Mouse (Mus musculus) granulocyte monocyte progenitor cell, adult 5-6 weeks (primary cell): ENCODE results near the gene Ahsg. TPM values are rescaled to one million over a fixed set of nuclear protein-coding genes. Genes with fewer than 3 reads are reported as not detected.

Source experiments
- ATAC-seq: replicated peaks from 2 replicates; pipeline ENCODE4 v1.8.0; 2016; ENCODE audit warnings: mild to moderate bottlenecking, moderate TSS enrichment, inconsistent platforms; ENCODE audit not compliant: poor library complexity, severe bottlenecking
- total RNA-seq, 2 experiments: library from RNA; stranded (forward) in 1 of 2; stranded (reverse) in 1 of 2; fragments of 200-712, 200-1000 nt in 1 of 2; fragments of >200 nt in 1 of 2; fragmentation: Nextera tagmentation in 1 of 2; gene quantifications; 2 replicates each; pipeline ENCODE4 v1.2.3; 2014 to 2017

The Ahsg gene
- total RNA-seq, 2 experiments from 2014 or later, result not detected

GRCm38 (mm10) chr16:22885356-22885755 lies 5.7 kb upstream of the Ahsg start:
- no peak for ATAC-seq

- no peak for ATAC-seq
Measured at GRCm38 (mm10) chr16:22886726-22887125, 4.4 kb upstream of the Ahsg start.

DNA sequence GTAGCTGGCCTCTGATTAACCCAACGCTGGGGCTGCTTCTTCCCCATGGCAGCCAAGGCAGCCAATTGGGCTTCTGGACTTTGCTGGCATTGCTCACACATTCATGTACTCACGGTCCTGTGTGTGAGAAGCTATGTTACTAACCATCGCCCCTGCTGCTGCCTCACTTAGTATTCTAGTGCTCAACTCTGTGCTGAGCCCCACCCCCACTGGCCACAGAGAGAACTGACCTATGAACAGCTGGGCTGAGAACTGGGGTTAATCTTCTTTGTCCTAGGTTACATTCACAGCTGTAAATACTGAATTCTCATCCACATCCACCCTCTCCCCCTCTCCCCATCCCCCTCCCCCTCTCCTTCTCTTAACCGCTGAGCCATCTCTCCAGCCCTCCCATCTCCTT lies 2.2 kb upstream of the Ahsg start:
- ATAC-seq, result no peak

GRCm38 (mm10) chr16:22889716-22890115 lies 1.4 kb upstream of the Ahsg start:
- ATAC-seq, result peak; percentile 25; the same call in 1 of the 2 replicates

DNA sequence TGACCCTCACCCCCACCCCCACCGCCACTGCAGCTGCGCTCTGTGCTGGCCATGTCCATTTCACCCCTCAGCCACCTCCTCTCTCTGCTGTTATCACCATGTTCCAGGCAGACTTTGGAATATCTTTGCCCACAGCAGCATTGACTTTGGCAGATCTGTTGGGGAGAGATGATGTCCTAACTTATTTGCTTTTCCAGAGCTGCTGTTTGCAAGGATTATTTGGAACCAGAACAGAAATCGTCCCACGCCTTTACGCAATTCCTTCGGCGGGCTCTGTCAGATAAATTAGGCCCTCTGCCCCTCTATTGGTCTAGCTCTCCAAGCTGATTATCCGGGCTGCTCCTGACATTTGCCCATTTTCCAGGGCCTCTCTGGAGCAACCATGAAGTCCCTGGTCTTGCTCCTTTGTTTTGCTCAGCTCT lies 667 bp downstream of the Ahsg start:
- ATAC-seq, result no peak

GRCm38 (mm10) chr16:22894095-22894494 lies 3.0 kb downstream of the Ahsg start:
- ATAC-seq, result no peak

GRCm38 (mm10) chr16:22896618-22897017 lies 5.5 kb downstream of the Ahsg start:
- no peak for ATAC-seq

DNA sequence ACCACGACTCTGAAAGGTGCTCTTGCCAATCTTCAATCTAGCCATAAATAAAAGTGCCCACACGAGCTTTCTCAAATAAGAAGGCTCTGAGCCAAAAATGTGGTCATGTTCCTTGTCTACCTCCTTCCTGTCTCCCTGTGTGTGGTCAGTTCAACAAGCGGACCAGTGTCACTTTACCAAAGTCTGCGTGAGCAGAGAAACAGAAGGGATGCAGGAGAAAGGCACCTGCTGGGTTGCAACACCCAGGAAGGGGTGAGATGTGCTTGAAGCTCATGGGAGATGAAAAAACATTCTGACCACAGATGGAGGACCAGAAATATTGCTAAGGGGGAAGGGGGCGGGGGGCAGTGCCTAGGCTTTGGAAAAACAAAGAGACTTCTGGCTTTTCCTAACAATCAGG lies 8.3 kb downstream of the Ahsg start:
- ATAC-seq, result 0 out of 2 replicates have a peak, but pooled peaks have one; percentile 14

DNA sequence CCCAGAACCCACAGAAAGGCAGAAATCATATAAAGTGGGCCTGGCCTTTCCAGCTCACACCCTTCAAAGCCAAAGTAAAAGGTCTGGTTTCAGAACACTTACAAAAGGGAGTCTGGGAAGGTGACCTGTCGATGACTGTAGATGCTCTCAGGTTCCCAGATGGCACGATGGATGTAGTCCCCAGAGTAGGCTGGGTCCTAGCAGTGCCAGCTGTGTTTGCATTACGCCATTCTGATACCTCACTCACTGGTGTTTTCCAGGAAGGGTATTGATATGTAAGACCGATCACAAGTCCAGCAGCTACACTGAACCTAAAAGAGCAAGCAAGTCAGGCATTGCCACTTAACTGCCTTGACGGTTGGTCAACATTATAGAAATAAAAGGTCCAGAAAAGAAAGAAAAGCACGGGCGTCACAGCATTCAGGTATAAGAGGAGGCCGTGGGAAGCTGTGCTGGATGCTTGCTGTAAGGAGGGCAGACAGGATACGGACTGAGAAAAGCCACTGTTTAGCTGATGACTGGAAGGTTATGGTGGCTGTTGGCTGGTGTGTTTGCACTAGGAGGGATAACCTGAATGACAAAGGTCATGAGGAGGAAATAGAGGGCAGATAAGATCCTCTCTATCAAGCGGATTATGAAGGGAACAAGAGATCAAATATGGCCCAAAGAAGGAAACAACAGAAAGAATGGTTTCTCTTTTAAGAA lies 8.9 kb downstream of the Ahsg start:
- ATAC-seq, result no peak

GRCm38 (mm10) chr16:22901326-22901725 lies 10.2 kb downstream of the Ahsg start:
- no peak for ATAC-seq

DNA sequence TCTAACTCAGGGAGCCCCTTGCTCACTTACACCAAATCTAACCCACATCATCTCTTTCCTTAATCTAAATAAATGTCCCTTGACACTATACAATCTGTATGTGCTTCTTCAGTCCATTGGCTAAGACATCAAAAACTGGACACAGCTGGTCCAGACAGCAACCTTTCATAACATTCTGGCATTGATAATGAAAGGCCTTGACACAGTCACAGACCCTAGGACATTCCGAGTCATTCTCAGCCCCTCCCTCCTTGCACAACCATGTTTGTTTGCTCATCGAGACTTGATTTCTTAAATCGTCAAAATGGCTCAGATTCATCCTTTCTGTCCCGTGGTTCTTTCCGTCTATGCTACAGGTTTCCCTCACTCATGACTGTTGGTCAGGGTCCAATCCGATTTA lies 18.2 kb downstream of the Ahsg start:
- no peak for ATAC-seq

DNA sequence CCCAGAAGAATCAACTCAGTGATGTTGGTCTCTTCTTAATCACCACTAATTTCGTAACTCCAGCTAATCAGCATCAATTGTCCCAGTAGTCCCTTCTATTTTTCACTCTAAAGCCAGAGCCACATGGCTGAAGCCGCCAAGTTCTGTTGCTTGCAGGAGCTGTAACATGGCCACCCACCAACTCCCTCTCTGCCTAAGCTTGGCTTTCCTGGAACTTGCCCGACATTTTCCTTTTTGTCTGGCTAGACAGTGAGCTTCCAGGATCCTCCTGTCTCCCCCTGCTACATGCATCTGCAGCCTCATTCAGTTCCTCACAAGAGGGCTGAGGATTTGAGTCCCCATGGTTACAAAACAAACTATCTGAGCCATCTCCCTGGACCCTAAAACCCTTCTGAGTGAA lies 20.9 kb downstream of the Ahsg start:
- no peak for ATAC-seq

DNA sequence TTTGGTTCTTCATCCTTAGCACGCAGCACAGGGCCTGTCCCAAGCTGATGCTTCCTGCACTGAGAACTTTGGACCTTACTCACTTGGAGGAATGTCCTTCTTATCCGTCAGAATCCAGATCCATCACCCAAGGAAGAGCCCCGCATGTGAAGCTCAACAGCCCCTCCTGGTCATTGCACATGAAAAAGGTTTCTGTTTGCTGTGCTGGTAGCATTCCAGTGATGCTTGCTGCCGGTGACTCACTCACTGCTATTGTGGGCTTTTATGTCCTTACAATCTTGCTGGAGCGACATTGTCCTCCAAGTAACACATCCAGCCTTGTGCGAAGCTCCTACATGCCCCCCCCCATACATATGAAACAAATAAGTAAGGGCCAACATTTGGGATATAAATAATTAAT lies 21.8 kb downstream of the Ahsg start:
- ATAC-seq, result no peak

- ATAC-seq, result no peak
Measured at GRCm38 (mm10) chr16:22914276-22914675, 23.2 kb downstream of the Ahsg start.

DNA sequence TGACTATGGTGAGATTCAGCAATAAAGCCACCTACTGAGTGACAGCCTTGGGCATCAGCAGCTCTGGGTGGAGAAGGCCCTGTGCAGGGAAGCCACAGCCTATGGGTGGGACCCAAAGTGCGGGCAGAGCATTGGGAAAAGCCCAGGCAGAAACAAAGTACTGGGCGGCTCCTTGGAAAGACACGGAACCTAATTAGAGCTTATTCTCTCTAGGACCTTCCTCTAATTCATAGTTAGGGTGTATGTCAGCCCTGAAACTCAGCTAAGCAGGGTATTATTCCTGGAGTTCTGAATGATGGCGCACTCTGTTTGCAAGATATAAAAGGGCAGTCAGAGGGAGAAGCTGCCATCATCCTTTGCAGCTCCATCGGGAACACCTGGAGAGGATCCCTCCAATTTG lies 27.0 kb downstream of the Ahsg start, which contains the start of gene Fetub:
Fetub (plus strand) TSS at position 301 of the 400 bp plus-strand sequence.
- no peak for ATAC-seq

GRCm38 (mm10) chr16:22918664-22919312 lies 27.7 kb downstream of the Ahsg start:
- ATAC-seq, result no peak

- peak; percentile 72 for ATAC-seq
Measured at GRCm38 (mm10) chr16:22919971-22920854, 29.1 kb downstream of the Ahsg start.

GRCm38 (mm10) chr16:22921761-22922160 lies 30.7 kb downstream of the Ahsg start:
- no peak for ATAC-seq

DNA sequence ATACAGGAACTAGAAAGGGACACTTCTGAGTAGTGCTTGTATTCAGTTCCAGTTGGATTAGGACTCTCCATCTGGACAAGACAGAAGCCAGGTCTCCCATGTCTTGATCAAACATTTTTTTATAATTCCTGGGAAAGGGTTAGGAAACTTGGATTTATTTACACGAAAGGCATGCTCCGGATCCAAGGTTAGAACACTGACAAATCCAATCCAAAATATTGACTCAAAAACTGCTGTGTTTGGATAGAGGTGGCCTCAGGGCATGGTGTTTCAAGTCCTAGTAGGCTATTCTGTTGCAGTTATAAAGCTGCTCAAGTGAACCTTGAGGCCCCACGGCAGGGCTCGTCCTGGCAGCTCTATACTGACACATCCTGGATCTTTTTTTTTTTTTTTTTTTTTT lies 31.4 kb downstream of the Ahsg start:
- no peak for ATAC-seq

DNA sequence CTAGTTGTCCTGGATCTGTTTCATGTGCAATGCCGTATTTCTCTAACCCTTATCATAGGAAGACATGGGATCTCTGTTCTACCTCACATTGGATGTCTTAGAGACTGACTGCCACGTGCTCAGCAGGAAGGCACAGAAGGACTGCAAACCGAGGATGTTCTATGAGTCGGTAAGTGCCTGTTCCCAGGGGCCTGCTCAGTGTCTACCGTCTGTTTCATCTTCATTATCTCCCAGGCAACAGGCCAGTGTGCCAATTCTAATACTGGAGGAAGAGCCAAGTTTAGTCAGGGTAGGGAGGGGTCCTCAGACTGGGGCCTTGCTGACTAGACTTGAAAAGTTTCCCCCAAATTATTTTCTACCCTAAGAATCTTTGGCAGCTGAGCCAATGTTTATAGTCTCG lies 38.5 kb downstream of the Ahsg start:
- ATAC-seq, result no peak
